Comparison of ENCODE assay signal across 1 mouse cellular context in genomic region chr15:79658531-79659375, GRCm38 (mm10).
TF ChIP-seq lines count a peak whose summit lies in the region.

Fam227a (minus strand) TSS chr15:79658956.
Cby1 (plus strand) TSS chr15:79659199.

TF ChIP-seq in MEL, 35 proteins besides CTCF, POLR2A, EP300 and RAD21 (continued from another document):
- TF ChIP-seq TBP (IDR thresholded peaks at IDR 0.05; ENCODE audit: low read depth, low read length) = 0 out of 2 replicates have a peak, but pooled peaks have one; percentile 35
- TF ChIP-seq ELF1 (IDR thresholded peaks at IDR 0.05; ENCODE audit: low read depth, low read length) = peak; percentile 49; the same call in 1 of the 2 replicates
- TF ChIP-seq CHD2 (IDR thresholded peaks at IDR 0.05; ENCODE audit: low read length) = no peak
- TF ChIP-seq NRF1 (IDR thresholded peaks at IDR 0.05; ENCODE audit: insufficient read depth, low read depth, low read length, poor library complexity, severe bottlenecking) = peak; percentile 99
- TF ChIP-seq MAFK (IDR thresholded peaks at IDR 0.05; ENCODE audit: borderline replicate concordance, low read depth, low read length) = no peak
- 0 out of 2 replicates have a peak, but pooled peaks have one; percentile 41 for TF ChIP-seq GABPA (IDR thresholded peaks at IDR 0.05; ENCODE audit: low read depth, low read length)
- no peak for TF ChIP-seq ZC3H11A (IDR thresholded peaks at IDR 0.05; ENCODE audit: low read depth, low read length)
